Mouse (Mus musculus) heart, postnatal 0 days (tissue): ENCODE data around the gene Dmrta1. TPM values are rescaled to one million over a fixed set of nuclear protein-coding genes. Genes with fewer than 3 reads are reported as not detected.

Experiments used
- ATAC-seq: fragments of 200-750 bp; cut with Nextera tagmentation; 2 replicates; pipeline ENCODE4 v1.8.0; 2017; ENCODE audit warnings: low read depth, moderate number of reproducible peaks, moderate library complexity; ENCODE audit not compliant: insufficient read depth
- DNase-seq: peaks from one replicate; pipeline ENCODE4 v3.0.0-alpha.2; 2016; ENCODE audit warnings: low spot score
- H3K27ac ChIP-seq: fragments of 300-500 bp; sonication (generic); 2 replicates; pipeline ENCODE4 v1.5.1; 2014; ENCODE audit warnings: low read depth, mild to moderate bottlenecking
- H3K27me3 ChIP-seq: fragments of 300-500 bp; sonication (generic); 2 replicates; pipeline ENCODE4 v1.6.1; 2014; ENCODE audit warnings: low read length, mixed read lengths; ENCODE audit not compliant: control insufficient read depth, insufficient read depth
- H3K36me3 ChIP-seq: fragments of 300-500 bp; sonication (generic); replicated peaks from 2 replicates; pipeline ENCODE4 v1.6.1; 2014; ENCODE audit warnings: low read length, mixed read lengths; ENCODE audit not compliant: control insufficient read depth, insufficient read depth
- H3K4me1 ChIP-seq: fragments of 300-500 bp; sonication (generic); 2 replicates; pipeline ENCODE4 v1.6.1; 2014; ENCODE audit warnings: antibody characterized with exemption; ENCODE audit not compliant: control insufficient read depth, insufficient read depth
- H3K4me2 ChIP-seq: fragments of 300-500 bp; sonication (generic); 2 replicates; pipeline ENCODE4 v1.6.1; 2014; ENCODE audit warnings: low read depth, mild to moderate bottlenecking, low read length, moderate library complexity
- H3K4me3 ChIP-seq: fragments of 300-500 bp; sonication (generic); 2 replicates; pipeline ENCODE4 v1.5.1; 2014; ENCODE audit warnings: low read depth, low read length
- H3K9ac ChIP-seq: fragments of 300-500 bp; sonication (generic); replicated peaks from 2 replicates; pipeline ENCODE4 v1.6.1; 2014; ENCODE audit warnings: low read depth, low read length, mixed read lengths
- H3K9me3 ChIP-seq: fragments of 300-500 bp; sonication (generic); replicated peaks from 2 replicates; pipeline ENCODE4 v1.6.1; 2016; ENCODE audit warnings: low read length; ENCODE audit not compliant: control insufficient read depth
- CTCF ChIP-seq: IDR thresholded peaks from 2 replicates; pipeline ENCODE4 v1.5.1; 2016; ENCODE audit warnings: antibody characterized with exemption, control low read depth, low read depth
- EP300 ChIP-seq: IDR thresholded peaks from 2 replicates; pipeline ENCODE4 v1.6.1; 2016; ENCODE audit warnings: antibody characterized with exemption, low read depth
- WGBS: fragments of 180-500 bp; shearing (Covaris S2); extraction: QIAGEN DNeasy Blood & Tissue Kit; methylation state at CpG from one replicate; pipeline ENCODE4 v1.1.7; 2014; 5-methylcytosine and 5-hydroxymethylcytosine counted together
- polyA plus RNA-seq: library from polyadenylated mRNA; unstranded; fragments of >200 nt; fragmentation: Nextera tagmentation; extraction: Ambion mirVana; gene quantifications from 2 replicates; pipeline ENCODE4 v1.2.1, GENCODE M21; 2015
- total RNA-seq: library from RNA; depleted of rRNA; stranded (reverse); fragments of >200 nt; gene quantifications from 2 replicates; pipeline ENCODE4 v1.2.3, GENCODE M21; 2014; ENCODE audit warnings: low replicate concordance

Dmrta1 gene
- total and polyA plus RNA-seq, 2 experiments from 2014 or later = 0.03 to 0.73 TPM

- H3K36me3 ChIP-seq = no peaks in the 10 kb centered on the region
- DNase-seq (no peak), ATAC-seq (no peak)
- H3K4me1 ChIP-seq = no peaks in the 10 kb centered on the region
- WGBS = 83% methylated on average over 20 of the region's 20 CpGs
- H3K9me3 ChIP-seq = no peaks in the 10 kb centered on the region
- H3K9ac ChIP-seq = no peak overlapping the region
- no peaks in the 10 kb centered on the region for H3K27me3 ChIP-seq
- no peak overlapping the region for H3K4me2 ChIP-seq
- no peak overlapping the region for H3K27ac ChIP-seq
- TF ChIP-seq CTCF = no peak
- no peak for TF ChIP-seq EP300
- H3K4me3 ChIP-seq = no peak overlapping the region
Observed at GRCm38 (mm10) chr4:89650352-89651311, 28.6 kb upstream of the Dmrta1 start.

- WGBS = 61% methylated on average over 2 of the region's 2 CpGs
- H3K9ac ChIP-seq = no peak overlapping the region
- ATAC-seq (no peak), DNase-seq (no peak)
- TF ChIP-seq EP300 (no peak), CTCF (no peak)
- no peak overlapping the region for H3K4me3 ChIP-seq
- no peaks in the 10 kb centered on the region for H3K9me3 ChIP-seq
- H3K36me3 ChIP-seq = no peaks in the 10 kb centered on the region
- no peaks in the 10 kb centered on the region for H3K27me3 ChIP-seq
- no peak overlapping the region for H3K4me2 ChIP-seq
- no peaks in the 10 kb centered on the region for H3K4me1 ChIP-seq
- H3K27ac ChIP-seq = no peak overlapping the region
Observed at GRCm38 (mm10) chr4:89651312-89651686, 27.9 kb upstream of the Dmrta1 start.

- no peak overlapping the region for H3K4me3 ChIP-seq
- ATAC-seq (no peak), DNase-seq (no peak)
- H3K4me1 ChIP-seq = no peaks in the 10 kb centered on the region
- 55% methylated on average over 1 of the region's 1 CpGs for WGBS
- TF ChIP-seq CTCF (no peak), EP300 (no peak)
- no peak overlapping the region for H3K9ac ChIP-seq
- H3K36me3 ChIP-seq = no peaks in the 10 kb centered on the region
- H3K9me3 ChIP-seq = no peaks in the 10 kb centered on the region
- H3K27ac ChIP-seq = no peak overlapping the region
- H3K4me2 ChIP-seq = no peak overlapping the region
- no peaks in the 10 kb centered on the region for H3K27me3 ChIP-seq
Observed at GRCm38 (mm10) chr4:89651779-89652178, 27.5 kb upstream of the Dmrta1 start.

- no peaks in the 10 kb centered on the region for H3K27me3 ChIP-seq
- no peak overlapping the region for H3K4me3 ChIP-seq
- TF ChIP-seq CTCF = no peak
- TF ChIP-seq EP300 = no peak
- H3K36me3 ChIP-seq = no peaks in the 10 kb centered on the region
- DNase-seq = no peak
- no peak overlapping the region for H3K27ac ChIP-seq
- WGBS = 67% methylated on average over 2 of the region's 2 CpGs
- ATAC-seq = no peak
- no peak overlapping the region for H3K9ac ChIP-seq
- H3K9me3 ChIP-seq = no peaks in the 10 kb centered on the region
- no peak overlapping the region for H3K4me2 ChIP-seq
- no peaks in the 10 kb centered on the region for H3K4me1 ChIP-seq
Observed at GRCm38 (mm10) chr4:89663406-89663805, 15.8 kb upstream of the Dmrta1 start.

GRCm38 (mm10) chr4:89674711-89675110 lies 4.5 kb upstream of the Dmrta1 start:
- Histone ChIP-seq H3K4me2 (no peak overlapping the region), H3K9me3 (no peaks in the 10 kb centered on the region), H3K36me3 (no peaks in the 10 kb centered on the region), H3K27me3 (no peaks in the 10 kb centered on the region), H3K9ac (no peak overlapping the region), H3K4me3 (no peak overlapping the region), H3K4me1 (no peaks in the 10 kb centered on the region), H3K27ac (no peak overlapping the region)
- TF ChIP-seq EP300 (no peak), CTCF (no peak)
- DNase-seq = no peak
- ATAC-seq = no peak
- WGBS = 61% methylated on average over 3 of the region's 3 CpGs
